Mouse (Mus musculus): ENCODE measurements at regions not wholly inside any gene's neighbourhood (a gene's known extent, or its start where the extent isn't known, plus 50 kb on each side); places are given as distances from the start of the nearest gene placed in this dataset.

DNA sequence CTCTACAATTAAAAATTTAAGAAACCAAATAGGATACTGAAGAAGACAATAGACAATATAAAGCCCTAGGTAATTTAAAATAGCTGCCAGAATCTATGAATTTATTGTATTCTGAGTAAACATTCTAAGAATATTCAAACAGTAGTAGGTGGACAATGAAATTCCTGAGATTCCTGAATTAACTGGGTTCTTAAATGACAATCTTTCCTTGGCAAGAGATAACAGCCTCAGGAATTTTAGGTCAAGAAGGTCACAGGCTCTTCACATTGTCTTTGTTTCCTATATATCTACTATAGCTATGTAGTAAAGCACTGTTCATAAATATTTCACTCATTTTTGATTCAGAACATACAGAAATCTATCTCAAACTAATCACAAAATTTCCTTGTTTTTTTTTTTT lies 919.9 kb upstream of the Cox7c start:
- CTCF ChIA-PET: interaction anchor here (0.7 kb wide), 1 partner anchor 434 kb away, joined by 15 read pairs; no protein-coding TSS in a partner anchor
